Mouse (Mus musculus) liver, adult 2 months (tissue): Measurements from ENCODE around the gene Add1.

ENCODE experiments used
- CTCF ChIP-seq: fragments of 200-500 bp; IDR thresholded peaks from 2 replicates; pipeline ENCODE4 v1.5.1; 2011; ENCODE audit warnings: low read depth, low read length, control low read depth
- POLR2A ChIP-seq: fragments of 200-500 bp; IDR thresholded peaks from 2 replicates; pipeline ENCODE4 v1.6.1; 2011; ENCODE audit warnings: low read length, control low read depth; ENCODE audit not compliant: insufficient read depth; ENCODE audit errors: extremely low read depth

DNA sequence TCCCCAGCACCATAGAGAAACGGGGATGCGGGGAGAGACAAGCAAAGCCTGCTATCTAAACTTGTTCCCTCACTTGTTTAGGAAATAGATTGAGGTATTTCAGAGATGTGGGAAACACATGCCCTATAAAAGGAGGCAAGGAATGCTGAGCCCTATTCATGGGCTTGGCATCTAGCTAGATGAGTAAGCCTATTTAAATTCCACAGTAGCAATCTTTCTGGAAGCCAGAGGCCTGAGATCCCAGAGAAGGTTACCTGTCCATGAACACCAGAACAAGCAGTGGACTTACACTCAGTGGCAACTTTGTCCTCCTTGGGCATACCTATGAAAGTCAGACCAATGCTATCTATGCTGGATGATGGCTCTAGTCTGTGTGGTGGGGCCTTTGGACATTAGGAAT lies 89.8 kb downstream of the Add1 start:
- TF ChIP-seq CTCF (no peak), POLR2A (no peak)
